Mouse (Mus musculus) liver, embryonic 14.5 days (tissue): ENCODE measurements around the gene Vmn1r55.

Source experiments
- CTCF ChIP-seq: IDR thresholded peaks from 2 replicates; pipeline ENCODE4 v1.5.1; 2016; ENCODE audit warnings: antibody characterized with exemption, low read depth, control low read depth
- EP300 ChIP-seq: IDR thresholded peaks from 2 replicates; pipeline ENCODE4 v1.6.1; 2016; ENCODE audit warnings: antibody characterized with exemption, low read depth

GRCm38 (mm10) chr7:5112701-5113100, 36.8 kb downstream of the Vmn1r55 start:
- TF ChIP-seq CTCF, result no peak
- TF ChIP-seq EP300, result no peak
